Mouse (Mus musculus) forebrain, embryonic 10.5 days (tissue): ENCODE measurements at regions not wholly inside any gene's neighbourhood (a gene's known extent, or its start where the extent isn't known, plus 50 kb on each side); places are given as distances from the start of the nearest gene placed in this dataset.

Source experiments
- DNase-seq: peaks from one replicate; pipeline ENCODE4 v3.0.0-alpha.2; 2017; ENCODE audit warnings: low spot score; ENCODE audit errors: extremely low spot score
- H3K27ac ChIP-seq: fragments of 300-500 bp; sonication (generic); 2 replicates; pipeline ENCODE4 v1.5.1; 2016; ENCODE audit warnings: mild to moderate bottlenecking
- H3K27me3 ChIP-seq: fragments of 300-500 bp; sonication (generic); 2 replicates; pipeline ENCODE4 v1.6.1; 2016; ENCODE audit warnings: mild to moderate bottlenecking; ENCODE audit not compliant: poor library complexity, severe bottlenecking
- H3K36me3 ChIP-seq: fragments of 300-500 bp; sonication (generic); replicated peaks from 2 replicates; pipeline ENCODE4 v1.6.1; 2016; ENCODE audit warnings: mild to moderate bottlenecking, moderate library complexity
- H3K4me1 ChIP-seq: fragments of 300-500 bp; sonication (generic); 2 replicates; pipeline ENCODE4 v1.6.1; 2016
- H3K4me3 ChIP-seq: fragments of 300-500 bp; sonication (generic); 2 replicates; pipeline ENCODE4 v1.5.1; 2016; ENCODE audit warnings: mild to moderate bottlenecking, moderate library complexity
- H3K9me3 ChIP-seq: fragments of 300-500 bp; sonication (generic); 2 replicates; pipeline ENCODE4 v1.6.1; 2016; ENCODE audit warnings: mild to moderate bottlenecking, moderate library complexity
- WGBS: fragments of 180-500 bp; shearing (Covaris S2); methylation state at CpG from one replicate; pipeline ENCODE4 v1.1.7; 2016; 5-methylcytosine and 5-hydroxymethylcytosine counted together

GRCm38 (mm10) chr14:33832650-33833319 lies 90.6 kb upstream of the Gdf10 start:
- no peak overlapping the region for H3K27ac ChIP-seq
- H3K36me3 ChIP-seq: no peaks in the 10 kb centered on the region
- WGBS: 88% methylated on average over 14 of the region's 14 CpGs
- H3K4me3 ChIP-seq: no peak overlapping the region
- DNase-seq: no peak
- no peaks in the 10 kb centered on the region for H3K27me3 ChIP-seq
- no peaks in the 10 kb centered on the region for H3K4me1 ChIP-seq
- no peaks in the 10 kb centered on the region for H3K9me3 ChIP-seq

DNA sequence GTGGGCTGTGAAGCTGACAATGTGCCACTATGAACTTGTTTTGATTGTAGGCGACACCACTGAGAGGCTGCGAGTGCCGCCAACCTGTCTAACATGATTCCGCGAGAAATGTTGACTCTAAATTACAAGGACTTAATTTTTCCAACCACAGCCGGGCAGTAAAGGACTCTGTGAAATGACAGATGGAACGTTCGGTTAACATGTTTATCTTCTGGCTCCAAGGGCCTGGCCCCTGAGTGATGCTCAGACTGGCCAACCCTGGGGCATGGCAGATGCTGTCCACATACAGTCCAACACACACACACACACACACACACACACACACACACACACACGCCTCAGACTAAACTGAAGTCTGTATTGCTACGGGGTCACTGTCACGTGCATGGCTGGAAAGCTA lies 87.0 kb upstream of the Gdf10 start:
- WGBS: 91% methylated on average over 11 of the region's 11 CpGs
- Histone ChIP-seq H3K36me3 (no peaks in the 10 kb centered on the region), H3K4me3 (no peak overlapping the region), H3K27ac (no peak overlapping the region), H3K4me1 (no peaks in the 10 kb centered on the region), H3K9me3 (no peaks in the 10 kb centered on the region), H3K27me3 (no peaks in the 10 kb centered on the region)
- no peak for DNase-seq

- no peaks in the 10 kb centered on the region for H3K36me3 ChIP-seq
- DNase-seq: no peak
- H3K27me3 ChIP-seq: no peaks in the 10 kb centered on the region
- H3K4me1 ChIP-seq: no peaks in the 10 kb centered on the region
- WGBS: 86% methylated on average over 6 of the region's 6 CpGs
- H3K27ac ChIP-seq: no peak overlapping the region
- H3K9me3 ChIP-seq: no peaks in the 10 kb centered on the region
- H3K4me3 ChIP-seq: no peak overlapping the region
Observed at GRCm38 (mm10) chr14:33841821-33842220, 81.6 kb upstream of the Gdf10 start.

- peaks cover 4% of the 10 kb centered on the region; the same call in 1 of the 2 replicates for H3K4me1 ChIP-seq
- WGBS: 88% methylated on average over 3 of the region's 3 CpGs
- no peaks in the 10 kb centered on the region for H3K27me3 ChIP-seq
- no peak overlapping the region for H3K4me3 ChIP-seq
- no peak overlapping the region for H3K27ac ChIP-seq
- no peaks in the 10 kb centered on the region for H3K36me3 ChIP-seq
- DNase-seq: no peak
- no peaks in the 10 kb centered on the region for H3K9me3 ChIP-seq
Observed at GRCm38 (mm10) chr14:33853499-33853898, 69.9 kb upstream of the Gdf10 start.

- H3K27me3 ChIP-seq: no peaks in the 10 kb centered on the region
- no peak for DNase-seq
- H3K27ac ChIP-seq: no peak overlapping the region
- peaks cover 4% of the 10 kb centered on the region; the same call in 1 of the 2 replicates for H3K4me1 ChIP-seq
- 96% methylated on average over 6 of the region's 6 CpGs for WGBS
- no peaks in the 10 kb centered on the region for H3K9me3 ChIP-seq
- no peaks in the 10 kb centered on the region for H3K36me3 ChIP-seq
- H3K4me3 ChIP-seq: no peak overlapping the region
Observed at GRCm38 (mm10) chr14:33854181-33854580, 69.2 kb upstream of the Gdf10 start.

- Histone ChIP-seq H3K27me3 (no peaks in the 10 kb centered on the region), H3K27ac (no peak overlapping the region), H3K9me3 (no peaks in the 10 kb centered on the region), H3K4me1 (no peaks in the 10 kb centered on the region), H3K4me3 (no peak overlapping the region), H3K36me3 (no peaks in the 10 kb centered on the region)
- 84% methylated on average over 6 of the region's 6 CpGs for WGBS
- DNase-seq: no peak
Observed at GRCm38 (mm10) chr14:33856992-33857391, 66.4 kb upstream of the Gdf10 start.

DNA sequence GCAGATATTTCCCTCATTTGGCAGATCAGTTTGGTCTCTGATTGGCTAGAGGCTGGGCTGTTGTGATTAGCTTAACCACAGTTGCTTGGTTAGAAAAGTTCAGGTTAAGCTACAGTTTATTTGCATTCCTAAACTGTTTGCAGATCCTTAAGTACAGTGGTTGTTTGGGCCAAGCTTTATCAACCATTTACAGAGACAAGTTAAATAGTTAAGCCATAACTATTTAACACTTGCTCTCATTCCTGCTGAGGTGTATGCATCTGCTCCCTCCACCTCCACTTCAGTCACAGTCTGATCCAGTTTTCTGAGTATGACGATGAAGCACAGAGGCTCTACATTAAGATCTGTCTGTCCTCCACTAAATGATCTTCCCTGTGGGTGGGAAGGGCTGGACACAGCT lies 58.6 kb upstream of the Gdf10 start:
- Histone ChIP-seq H3K27me3 (no peaks in the 10 kb centered on the region), H3K4me3 (no peak overlapping the region), H3K4me1 (no peaks in the 10 kb centered on the region), H3K9me3 (no peaks in the 10 kb centered on the region), H3K36me3 (no peaks in the 10 kb centered on the region), H3K27ac (no peak overlapping the region)
- 78% methylated on average over 1 of the region's 1 CpGs for WGBS
- no peak for DNase-seq

DNA sequence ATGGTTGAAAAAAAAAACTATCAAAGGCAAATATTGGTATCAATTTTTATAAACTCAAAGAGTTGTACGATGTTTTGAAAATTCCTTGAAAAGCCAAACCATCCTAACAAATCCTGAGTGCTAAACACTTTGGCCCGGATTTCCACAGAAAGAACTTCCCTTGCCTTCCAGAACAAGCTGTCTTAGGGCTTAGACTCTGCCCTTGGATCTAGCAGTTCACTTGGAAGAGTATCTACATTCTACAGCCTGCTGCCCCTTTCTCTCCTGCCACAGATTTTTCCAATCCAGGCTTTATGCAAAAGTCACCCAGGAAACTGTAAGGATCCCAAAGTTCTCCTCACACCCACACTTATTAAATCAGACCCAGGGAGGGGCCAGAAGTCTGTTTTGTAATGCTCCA lies 57.6 kb upstream of the Gdf10 start:
- H3K27me3 ChIP-seq: no peaks in the 10 kb centered on the region
- DNase-seq: no peak
- no peaks in the 10 kb centered on the region for H3K4me1 ChIP-seq
- H3K36me3 ChIP-seq: no peaks in the 10 kb centered on the region
- H3K4me3 ChIP-seq: no peak overlapping the region
- H3K9me3 ChIP-seq: no peaks in the 10 kb centered on the region
- no peak overlapping the region for H3K27ac ChIP-seq
- 89% methylated on average over 2 of the region's 2 CpGs for WGBS

DNA sequence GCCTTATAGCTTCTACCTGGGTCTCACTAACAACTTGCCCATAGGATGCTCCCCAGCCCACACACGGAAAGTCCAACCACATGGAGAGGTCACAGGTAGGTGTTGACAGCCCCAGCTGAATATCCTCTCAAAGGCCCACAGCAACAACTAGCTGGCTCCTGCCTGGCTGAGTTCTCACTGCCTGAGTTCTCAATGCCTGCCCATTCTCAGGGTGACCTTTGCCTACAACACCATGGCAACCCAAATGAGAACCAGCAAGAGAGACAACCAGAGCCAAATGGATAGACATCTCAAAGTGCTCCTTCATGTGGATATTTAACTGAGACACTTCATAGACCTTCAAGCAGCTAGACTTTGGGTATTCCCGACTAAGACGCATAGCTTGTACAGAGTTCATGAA lies 55.7 kb upstream of the Gdf10 start:
- no peaks in the 10 kb centered on the region for H3K9me3 ChIP-seq
- no peak overlapping the region for H3K27ac ChIP-seq
- no peaks in the 10 kb centered on the region for H3K36me3 ChIP-seq
- no peak for DNase-seq
- no peaks in the 10 kb centered on the region for H3K27me3 ChIP-seq
- no peaks in the 10 kb centered on the region for H3K4me1 ChIP-seq
- no peak overlapping the region for H3K4me3 ChIP-seq
- 91% methylated on average over 3 of the region's 3 CpGs for WGBS
